Mouse (Mus musculus): ENCODE data around the gene Clasp1.

The Clasp1 gene

DNA sequence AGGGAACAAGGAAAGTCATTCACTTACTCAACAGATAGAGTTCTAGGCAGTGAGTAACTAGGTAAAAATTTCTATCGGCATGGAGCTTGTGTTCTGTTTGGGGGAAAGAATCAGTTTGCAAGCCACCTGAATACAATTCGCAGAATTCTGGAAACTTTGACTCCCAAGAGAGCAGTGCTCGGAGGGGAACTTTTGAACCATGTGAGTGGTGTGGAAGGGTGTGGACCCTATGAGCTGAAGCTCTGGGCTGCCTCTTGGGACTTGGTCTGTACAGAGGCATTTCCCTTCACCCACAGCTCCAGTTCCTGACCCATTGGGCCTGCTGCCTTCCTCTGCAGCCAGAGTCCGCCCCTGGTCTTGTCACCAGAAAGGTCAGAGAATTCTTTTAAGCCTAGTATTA is 64.7 kb downstream of the Clasp1 start:
- DNase-seq = no peak

DNA sequence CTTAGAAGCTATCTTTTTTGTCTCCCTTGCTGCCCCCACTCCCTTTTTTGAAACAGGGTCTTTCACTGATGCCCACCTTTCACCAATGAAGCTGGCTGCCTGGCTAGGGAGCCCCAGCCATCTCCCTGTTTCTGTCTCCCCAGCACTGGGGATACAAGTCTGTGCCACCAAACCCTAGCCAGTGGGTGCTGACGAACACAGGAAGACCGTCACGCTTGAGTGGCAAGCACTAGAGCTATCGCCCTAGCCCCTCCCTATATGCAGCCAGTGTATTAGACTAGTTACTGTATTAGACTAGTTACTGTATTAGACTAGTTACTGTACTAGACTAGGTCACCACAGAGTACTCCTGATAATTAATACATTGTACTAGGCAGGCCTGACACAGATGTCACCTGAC is 66.0 kb downstream of the Clasp1 start:
- DNase-seq = no peak

DNA sequence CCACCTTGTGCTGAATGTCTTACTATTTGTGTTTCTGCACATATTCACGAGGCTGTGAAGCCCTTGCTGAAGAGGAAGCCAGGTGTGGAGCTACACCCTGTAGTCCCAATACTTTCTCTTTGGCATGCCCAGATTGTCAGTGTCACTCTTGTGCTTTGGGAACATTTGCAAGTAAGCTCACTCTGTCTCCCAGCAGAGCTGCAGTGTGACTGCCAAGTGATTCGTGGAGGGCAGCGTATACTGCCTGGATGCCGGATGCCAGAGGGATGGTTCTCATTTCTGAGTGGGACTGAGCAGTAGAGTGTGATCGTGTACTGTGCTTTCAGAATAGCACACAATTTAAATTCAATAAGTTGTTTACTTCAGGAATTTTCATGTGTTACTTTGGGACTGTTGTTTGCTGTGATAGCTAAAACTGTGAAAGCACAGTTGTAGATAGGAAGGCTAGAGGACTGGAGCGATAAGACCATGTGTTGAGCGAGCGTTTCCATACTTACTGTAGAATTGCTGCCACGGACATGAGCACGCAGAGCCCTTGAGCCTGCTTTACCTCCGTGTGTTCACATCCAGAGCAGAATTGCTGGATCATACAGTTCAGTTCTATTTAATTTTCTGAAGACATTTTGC is 68.5 kb downstream of the Clasp1 start:
- no peak for DNase-seq

DNA sequence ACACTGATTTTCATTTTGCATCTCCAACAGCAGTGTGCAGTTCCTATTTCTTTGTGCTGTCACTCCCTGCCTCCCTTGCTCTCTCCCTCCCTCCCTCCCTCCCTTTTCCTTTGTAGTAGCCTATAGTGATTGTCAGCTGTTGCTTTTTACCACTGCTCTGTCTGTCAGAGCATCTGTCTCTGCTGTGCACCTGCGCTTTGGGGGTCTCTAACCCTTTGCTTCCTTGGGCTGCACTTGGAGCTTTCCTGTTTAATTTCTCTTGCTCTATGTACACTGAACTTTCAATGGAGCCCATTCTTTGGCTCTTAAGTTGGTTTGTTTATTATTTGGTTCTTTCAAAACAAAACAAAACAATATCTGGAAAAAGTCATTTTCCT is 69.0 kb downstream of the Clasp1 start:
- peak in 1 of 2 experiments; percentile 53 for DNase-seq

DNA sequence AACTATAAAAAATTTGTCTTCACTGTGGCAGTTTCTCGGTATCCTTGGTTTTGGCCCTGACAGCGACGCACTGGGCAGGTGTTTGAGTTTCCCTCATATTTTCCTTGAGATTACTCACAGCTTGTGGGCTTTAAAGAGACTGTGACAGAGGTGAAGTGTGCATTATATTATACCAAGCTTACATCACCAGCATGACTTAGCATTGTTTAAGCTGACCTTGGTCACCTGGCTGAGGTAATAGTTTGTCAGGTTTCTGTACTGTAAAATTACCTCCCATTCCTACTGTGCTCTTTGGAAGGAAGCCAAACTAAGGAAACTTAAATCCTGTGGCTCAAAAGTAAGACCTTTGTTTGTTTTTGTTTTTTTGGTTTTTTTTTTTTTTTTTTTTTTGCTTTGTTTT is 69.4 kb downstream of the Clasp1 start:
- DNase-seq = no peak

DNA sequence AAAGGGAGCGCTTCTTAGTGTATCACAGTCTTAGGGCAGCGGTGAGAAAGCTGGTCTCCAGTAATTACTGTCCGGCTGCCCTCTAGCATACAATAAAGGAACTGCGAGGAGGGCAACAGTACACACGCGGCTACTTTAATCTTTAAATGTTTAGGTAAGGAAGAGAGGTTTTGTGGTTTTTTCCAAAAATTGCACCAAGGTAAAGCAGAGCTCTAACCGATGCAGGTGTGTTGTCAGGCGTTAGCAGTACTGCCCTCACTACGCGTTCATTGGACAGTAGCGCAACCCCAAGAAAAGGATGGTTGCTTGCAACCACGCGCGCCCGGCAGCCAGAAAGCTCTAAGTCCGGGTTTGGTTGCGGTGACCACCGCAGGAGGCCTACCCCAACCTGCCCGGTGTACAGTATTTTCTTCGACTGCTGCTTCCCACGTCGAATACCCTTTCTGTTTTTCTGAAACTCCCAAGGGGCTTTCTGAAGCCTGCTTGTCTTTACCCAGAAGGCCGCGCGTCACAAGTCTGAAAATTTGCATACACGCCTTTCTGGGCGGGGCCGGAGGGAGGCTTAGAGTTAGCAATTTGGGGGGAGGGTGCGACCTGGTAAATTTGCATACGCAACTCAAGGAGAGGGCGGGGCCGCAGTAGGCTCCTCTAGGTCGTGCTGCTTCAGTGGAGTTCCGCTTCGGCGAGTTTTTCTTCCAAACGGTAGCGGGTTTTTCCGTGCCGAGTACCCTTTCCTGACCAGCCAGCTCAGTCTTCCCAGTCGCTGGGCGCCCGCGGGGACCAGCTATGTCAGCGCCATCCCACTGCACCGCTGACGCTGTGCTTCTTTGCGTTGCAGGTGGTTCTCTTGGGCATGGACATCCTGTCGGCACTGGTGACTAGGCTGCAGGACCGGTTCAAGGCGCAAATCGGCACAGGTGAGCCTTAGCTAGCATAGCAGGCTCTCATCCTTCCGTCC is 70.4 kb downstream of the Clasp1 start:
- peak; percentile 89 to 93 for DNase-seq

DNA sequence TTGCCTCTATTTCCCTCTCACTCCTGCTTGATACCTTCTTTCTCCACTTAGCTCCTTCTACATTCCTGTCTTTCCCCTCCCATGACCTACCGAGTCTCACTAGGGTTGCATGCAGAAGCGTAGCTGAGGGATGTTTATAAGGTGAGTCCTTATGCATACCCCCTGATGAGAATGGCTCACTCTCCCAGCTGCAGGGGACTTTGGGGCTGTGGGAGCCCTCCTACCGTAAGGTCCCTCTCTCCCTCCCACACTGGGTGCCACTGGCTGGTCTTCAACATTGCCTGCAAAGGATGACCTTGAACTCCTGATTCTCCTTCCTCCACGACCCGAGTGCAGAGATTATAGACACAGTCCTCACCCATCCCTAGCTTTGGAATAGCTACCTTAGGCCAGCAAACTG is 71.9 kb downstream of the Clasp1 start:
- no peak for DNase-seq

DNA sequence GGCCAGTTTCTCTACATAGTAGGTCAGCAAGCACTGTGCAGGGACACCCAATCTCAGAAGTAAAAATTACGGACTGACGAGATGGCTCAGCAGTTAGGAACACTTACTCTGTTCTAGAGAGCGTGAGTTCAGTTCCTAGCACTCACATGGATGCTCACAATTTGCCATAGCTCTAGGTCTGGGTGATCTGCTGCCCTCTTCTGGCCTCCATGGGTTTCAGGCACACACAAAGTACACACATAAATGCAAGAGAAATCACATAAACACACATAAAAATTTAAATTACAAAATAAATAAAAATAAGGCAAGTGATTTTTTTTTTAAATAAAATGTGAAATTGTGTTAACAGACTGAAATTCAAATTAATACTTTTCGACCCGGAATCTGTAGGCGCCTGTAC is 77.2 kb downstream of the Clasp1 start:
- no peak for DNase-seq

DNA sequence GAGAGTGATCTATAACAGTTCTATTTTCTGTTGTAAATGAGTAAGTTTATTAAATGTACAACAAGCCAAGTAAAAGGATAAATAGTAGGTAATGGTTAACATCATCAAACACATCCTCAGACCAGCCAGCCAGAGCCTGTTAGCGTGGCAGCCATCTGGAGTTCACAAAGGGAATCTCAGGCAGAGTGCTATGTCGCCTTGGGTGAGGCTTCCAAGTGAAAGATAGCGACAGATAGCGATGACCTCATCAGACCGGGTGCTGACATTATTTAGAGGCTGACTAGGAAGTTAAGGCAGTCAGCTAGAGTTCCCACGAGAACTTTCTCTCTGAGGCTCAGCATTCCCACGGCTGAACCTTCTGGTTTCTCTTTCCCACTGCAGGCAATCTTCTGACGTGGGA is 83.5 kb downstream of the Clasp1 start:
- DNase-seq = no peak

DNA sequence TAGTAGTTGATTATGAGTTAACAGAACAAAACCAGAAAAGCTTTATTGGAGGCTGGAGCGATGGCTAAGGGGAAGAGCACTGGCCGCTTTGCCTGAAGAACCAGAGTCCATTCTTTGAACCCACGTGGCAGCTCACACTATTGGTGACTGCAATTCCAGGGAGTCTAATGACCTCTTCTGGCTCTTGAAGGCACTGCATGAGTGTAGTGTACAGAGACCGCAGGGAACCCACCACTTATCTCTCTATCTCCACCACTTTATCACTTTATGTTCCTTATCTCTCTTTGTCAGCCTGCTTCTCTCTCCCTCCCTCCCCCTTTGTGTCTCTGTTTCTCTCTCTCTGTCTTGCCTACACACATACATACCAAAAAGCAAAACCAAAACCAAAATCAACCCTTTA is 88.1 kb downstream of the Clasp1 start:
- no peak for DNase-seq

DNA sequence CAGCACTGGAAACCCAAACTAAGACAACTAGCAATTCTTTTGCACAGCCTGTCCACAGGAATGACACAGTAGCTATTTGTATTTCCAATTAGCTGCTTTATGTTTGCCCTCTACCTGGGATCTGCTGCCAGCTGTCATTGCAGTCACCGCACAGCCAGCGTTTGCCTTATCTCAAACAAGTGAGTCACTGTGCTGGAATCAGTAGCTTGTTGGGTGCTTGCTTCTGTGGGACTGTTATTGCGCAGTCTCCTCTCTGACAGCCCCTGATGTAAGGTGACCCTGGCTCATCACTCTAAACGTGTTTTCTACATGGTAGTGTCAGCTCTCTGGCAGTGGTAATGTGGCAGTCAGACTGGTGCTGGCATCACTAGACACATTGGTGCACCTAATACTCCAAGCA is 90.4 kb downstream of the Clasp1 start:
- DNase-seq = no peak

DNA sequence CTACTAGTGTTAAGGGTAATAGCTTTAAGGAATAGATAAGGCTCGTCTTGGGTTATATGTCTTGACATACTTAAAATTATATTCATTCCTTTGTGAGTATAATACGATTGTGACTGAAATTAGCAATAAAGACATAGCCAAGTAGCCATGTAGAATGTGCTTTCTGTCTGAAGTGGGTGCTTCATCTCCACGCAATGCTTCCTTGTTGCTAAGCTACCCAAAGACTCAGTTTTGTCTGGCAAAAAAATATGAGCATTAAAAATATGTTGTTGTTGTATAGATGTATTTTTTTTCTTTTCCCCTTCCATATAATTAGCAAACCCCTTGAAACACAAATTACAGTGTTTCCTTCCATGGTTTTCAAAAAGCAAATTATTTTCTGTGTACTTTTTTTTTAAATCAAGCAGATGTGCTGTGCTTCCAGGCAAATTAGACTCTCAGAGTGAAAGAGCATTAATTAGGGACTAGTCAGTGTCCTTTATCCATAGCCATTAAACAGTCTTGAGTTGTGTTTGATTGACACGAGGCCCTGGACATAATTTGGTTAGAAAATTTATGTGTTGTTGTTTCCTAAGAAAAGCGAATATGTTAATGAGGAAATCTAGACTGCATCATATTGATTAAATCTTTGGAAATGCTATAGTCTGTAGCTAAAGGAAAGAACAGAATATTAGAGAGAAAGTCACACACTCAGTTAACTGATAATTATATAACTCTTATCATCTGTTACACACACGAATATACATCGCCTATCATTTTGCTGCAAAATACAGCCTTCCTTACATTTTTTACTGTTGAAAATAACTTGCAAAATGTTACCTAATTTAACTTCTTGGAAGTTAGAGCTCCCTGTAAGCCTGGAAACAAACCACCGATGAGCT is 91.9 kb downstream of the Clasp1 start:
- DNase-seq = no peak

DNA sequence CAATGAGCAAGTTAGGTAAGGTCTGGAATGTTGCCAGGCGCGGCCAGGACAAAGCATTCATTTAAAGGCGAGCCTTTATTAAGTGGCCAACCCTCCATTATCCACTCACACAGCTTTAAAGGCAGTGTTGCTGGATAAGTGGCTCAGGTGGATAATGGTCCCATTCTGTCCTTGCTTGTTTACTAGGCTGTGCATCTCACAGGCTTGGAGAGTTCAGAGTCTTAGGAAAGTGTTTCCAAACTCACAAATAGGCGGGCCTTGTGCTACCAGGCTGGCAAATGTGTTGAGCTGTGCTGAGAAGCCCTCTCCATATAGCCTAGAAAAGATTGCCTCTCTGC is 92.5 kb downstream of the Clasp1 start:
- no peak for DNase-seq

DNA sequence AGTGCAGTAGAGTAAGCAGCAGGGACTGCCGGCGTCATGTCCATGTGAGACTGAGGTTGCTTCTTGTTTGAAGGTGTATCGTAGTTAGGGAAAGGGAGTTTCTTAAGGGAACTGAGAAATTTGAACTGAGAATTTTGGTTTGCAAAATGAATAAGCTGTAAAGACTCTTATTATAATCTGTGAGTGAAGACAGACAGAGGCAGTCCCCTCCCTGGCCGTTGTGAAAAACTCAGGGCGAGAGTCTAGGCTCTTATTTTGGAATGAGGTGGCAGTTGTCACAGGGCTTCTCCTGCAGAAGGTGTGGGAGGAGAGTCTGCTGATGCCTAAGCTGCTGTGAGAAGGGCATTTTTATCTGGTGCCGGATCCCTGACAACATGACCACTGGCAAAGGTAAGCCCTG is 92.8 kb downstream of the Clasp1 start:
- DNase-seq = no peak

DNA sequence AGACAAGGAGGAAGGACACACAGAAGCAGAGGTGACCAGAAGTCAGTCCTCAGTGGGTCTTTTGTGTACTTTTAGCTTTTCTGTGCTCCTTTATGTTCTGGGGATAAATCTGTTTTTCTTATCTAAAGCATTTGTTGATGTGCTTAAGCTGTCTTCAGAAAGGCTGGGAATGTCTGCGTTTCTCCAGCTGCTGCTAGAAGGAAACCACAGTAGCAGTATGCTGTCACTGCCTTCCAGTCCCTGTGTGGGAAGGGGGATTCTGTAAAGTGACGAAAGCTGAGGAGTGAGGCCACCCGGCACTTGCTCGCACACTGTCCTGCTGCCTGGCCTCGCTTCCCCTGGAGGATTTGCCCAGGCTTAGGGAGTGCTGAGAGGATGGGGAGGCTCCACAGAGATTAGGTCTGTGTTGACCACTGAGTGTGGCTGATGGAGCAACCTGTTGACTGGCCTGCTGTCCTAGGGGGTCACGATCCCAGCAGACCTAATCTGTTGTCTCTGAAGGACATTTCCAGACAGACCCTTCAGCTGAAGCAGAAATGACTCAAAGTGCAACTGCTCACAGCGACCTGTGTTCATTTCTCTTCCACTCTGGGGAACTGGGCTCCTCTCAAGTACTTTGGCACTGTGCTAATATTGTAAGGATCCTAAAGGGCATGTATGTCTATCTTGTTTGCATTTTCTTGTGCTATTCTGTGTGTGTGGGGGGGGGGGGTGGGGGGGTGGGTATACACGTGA is 93.6 kb downstream of the Clasp1 start:
- no peak for DNase-seq

DNA sequence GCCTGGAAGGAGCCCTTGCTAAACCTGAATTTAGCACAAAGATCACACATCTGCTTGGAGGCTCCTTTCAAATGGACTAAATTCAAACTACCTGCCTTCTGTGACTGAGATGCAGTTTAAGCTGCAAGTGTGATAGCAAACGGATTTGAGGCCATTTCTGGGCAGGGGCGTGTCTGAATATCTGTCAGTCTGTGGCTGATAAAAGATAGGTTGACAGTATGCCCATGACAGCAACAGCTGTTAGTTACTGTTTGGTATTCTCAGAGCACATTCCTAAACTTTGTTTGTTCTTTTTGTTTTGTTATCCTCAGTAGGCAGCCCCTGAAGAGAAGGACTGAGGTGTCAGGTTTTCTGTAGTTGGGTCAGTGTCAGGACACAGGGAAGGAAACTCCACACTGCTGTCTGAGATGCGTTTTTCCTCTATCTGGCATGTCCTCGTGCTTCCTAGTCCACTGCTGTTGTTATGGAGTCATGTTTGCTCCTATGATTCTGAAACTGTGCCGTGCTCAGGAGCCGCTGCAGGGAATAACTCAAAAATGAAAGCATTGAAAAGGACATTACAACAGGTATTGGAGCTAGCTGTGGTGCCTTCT is 94.7 kb downstream of the Clasp1 start:
- no peak for DNase-seq

DNA sequence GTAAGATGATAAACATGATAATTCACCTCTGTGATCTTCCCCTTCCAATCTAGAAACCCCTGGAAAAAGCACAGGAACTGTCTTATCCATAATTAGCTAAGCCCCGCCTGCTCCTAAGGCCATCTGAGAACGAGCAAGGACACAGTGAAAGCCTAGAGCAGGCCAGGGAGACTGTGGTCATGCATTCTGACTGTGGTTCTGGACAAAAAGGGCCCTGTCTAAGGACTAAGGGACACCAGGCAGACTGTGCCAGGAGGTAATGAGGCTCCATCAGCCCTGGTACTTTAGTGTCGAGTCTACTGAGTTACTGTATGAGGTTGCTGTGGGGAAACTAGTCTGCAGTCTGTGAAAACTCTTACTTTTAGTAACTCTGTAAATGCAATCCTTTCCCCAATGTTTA is 96.7 kb downstream of the Clasp1 start:
- DNase-seq = no peak

DNA sequence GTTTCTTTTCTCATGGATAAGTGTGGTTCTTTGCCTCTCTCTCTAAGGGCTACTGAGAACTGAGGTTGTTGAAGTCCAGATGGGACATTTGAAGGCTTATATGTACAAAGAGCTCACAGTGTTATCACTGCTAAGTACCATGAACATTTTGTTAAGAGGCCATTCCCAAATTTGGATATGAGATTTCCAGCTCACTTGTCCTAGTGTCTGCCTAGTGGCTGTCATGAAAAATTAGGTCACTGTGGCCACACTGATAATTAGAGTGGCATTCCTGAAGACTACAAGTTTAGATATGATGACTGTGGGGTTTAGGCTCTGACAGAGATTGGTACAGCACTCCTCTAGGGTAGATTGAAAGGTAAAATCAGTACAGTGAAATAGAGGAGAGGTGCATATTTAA is 97.2 kb downstream of the Clasp1 start:
- no peak for DNase-seq

DNA sequence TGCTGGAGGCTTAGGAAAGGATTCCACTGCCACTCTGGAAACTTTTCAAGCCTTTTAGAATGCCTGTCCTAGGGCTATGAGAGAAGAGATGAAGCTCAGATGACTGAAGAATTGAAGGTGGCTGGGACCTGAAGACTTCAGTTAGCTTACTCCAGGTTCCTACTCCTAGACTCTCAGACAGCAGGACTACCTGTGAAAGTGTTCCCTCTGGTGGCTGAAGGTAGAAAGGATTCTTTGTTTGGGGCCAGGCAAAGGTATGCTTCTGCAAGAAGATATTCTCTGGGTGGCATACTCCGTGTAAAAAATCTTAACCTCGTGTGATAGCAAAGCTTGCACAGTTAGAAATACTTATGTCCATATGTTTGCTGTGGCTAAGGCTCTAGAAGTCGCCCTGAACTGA is 104.0 kb downstream of the Clasp1 start:
- DNase-seq = no peak

DNA sequence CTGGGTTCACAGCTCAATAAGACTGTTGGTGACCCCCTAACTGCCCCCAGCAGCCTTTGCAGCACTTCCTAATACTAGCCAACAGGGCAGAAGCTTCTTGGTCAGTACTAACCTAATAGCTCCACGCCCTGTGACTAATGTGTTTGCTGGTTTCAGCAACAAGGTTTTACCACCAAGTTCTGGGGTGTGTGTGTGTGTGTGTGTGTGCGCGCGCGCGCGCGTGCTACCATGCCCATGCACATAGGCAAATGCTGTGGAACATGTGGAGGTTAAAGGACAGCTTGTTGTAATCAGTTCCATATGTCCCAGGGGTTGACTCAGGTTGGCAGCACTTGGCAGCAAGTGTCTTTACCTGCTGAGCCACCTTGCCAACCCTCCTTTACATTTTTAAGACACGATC is 105.7 kb downstream of the Clasp1 start:
- DNase-seq = no peak

DNA sequence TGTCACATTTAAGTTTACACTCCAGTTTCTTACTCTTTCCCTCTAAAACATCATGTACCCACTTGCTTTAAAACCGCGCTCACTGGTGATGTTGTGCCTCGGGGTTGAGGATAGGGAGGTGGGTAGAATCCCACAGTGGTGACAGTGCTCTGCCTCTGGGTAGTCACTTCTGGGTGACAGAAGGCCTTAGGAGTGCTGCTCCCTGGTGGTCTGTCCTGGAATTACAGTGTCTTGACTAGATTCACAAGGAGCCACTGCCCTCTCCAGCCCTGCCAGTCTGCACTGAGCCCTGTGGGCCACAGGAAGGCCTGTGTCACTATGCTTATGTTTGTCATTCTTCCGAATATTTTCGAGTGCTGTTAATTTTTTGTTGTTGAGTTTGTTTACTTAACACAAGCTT is 109.5 kb downstream of the Clasp1 start:
- peak; percentile 39 to 51 for DNase-seq

DNA sequence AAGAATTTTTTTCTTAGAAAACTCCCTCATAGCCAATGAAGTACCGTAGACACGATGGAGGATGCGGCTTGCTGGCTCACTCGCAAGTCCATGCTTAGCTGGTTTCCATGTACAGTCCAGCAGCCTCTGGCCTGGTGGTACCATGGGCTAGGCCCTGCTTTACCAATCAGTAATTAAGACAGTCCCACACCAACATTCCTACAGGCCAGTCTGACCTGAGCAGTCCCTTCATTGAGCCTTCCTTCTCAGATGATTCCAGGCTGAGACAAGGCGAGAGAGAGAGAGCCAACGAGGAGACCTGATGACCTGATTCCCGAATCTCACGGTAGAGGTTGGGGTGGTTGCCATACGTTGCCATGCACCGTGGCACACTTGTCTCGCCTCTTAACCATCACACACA is 111.7 kb downstream of the Clasp1 start:
- no peak for DNase-seq

DNA sequence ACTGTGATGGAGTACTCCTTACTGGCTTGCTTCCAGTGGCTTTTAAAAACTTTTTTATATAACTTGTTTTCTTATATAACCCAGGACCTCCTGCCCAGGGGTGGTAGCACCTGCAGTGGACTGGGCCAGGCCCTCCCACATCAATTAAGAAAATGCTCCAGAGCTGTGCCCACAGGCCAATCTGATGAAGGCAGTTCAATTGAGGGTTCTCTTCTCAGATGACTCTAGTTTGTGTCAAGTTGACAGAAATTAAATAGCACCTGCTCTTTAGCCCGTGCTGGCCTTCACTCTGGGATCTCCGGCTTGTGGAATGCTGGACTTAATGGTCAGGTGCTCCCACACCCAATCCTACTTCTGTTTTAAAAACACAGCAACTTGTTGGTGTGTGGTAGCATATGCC is 112.8 kb downstream of the Clasp1 start:
- DNase-seq = no peak

Measured in thymus, adult 18-20 months (tissue).